Mouse (Mus musculus) liver, embryonic 11.5 days (tissue): Measurements from ENCODE around the gene Nsf. TPM values are rescaled to one million over a fixed set of nuclear protein-coding genes. Genes with fewer than 3 reads are reported as not detected.

Source experiments
- ATAC-seq: fragments of 200-750 bp; cut with Nextera tagmentation; replicated peaks from 2 replicates; pipeline ENCODE4 v1.8.0; 2017; ENCODE audit warnings: moderate number of reproducible peaks, mild to moderate bottlenecking, moderate TSS enrichment, moderate library complexity; ENCODE audit not compliant: low FRiP score
- DNase-seq: peaks from one replicate; pipeline ENCODE4 v3.0.0-alpha.2; 2017; ENCODE audit warnings: low spot score
- H3K27ac ChIP-seq: fragments of 300-500 bp; sonication (generic); 2 replicates; pipeline ENCODE4 v1.5.1; 2014; ENCODE audit warnings: mild to moderate bottlenecking, low read depth, low read length, control low read depth
- H3K27me3 ChIP-seq: fragments of 300-500 bp; sonication (generic); replicated peaks from 2 replicates; pipeline ENCODE4 v1.6.1; 2014; ENCODE audit warnings: low read length, mixed read lengths; ENCODE audit not compliant: control insufficient read depth, insufficient read depth
- H3K36me3 ChIP-seq: fragments of 300-500 bp; sonication (generic); 2 replicates; pipeline ENCODE4 v1.6.1; 2014; ENCODE audit warnings: mild to moderate bottlenecking, low read length, moderate library complexity, mixed read lengths; ENCODE audit not compliant: control insufficient read depth, insufficient read depth
- H3K4me1 ChIP-seq: fragments of 300-500 bp; sonication (generic); replicated peaks from 2 replicates; pipeline ENCODE4 v1.6.1; 2014; ENCODE audit warnings: low read length, mixed read lengths; ENCODE audit not compliant: control insufficient read depth, insufficient read depth
- H3K4me2 ChIP-seq: fragments of 300-500 bp; sonication (generic); 2 replicates; pipeline ENCODE4 v1.6.1; 2014; ENCODE audit warnings: mild to moderate bottlenecking, control low read depth, moderate library complexity
- H3K4me3 ChIP-seq: fragments of 300-500 bp; sonication (generic); 2 replicates; pipeline ENCODE4 v1.5.1; 2014; ENCODE audit warnings: low read depth, low read length, control low read depth
- H3K9ac ChIP-seq: fragments of 300-500 bp; sonication (generic); 2 replicates; pipeline ENCODE4 v1.6.1; 2014; ENCODE audit warnings: low read depth, low read length, control low read depth
- H3K9me3 ChIP-seq: fragments of 300-500 bp; sonication (generic); 2 replicates; pipeline ENCODE4 v1.6.1; 2016; ENCODE audit warnings: low read length, inconsistent platforms, mixed read lengths; ENCODE audit not compliant: control insufficient read depth
- WGBS: fragments of 180-500 bp; shearing (Covaris S2); extraction: QIAGEN DNeasy Blood & Tissue Kit; methylation state at CpG from one replicate; pipeline ENCODE4 v1.1.7; 2014; 5-methylcytosine and 5-hydroxymethylcytosine counted together
- polyA plus RNA-seq: library from polyadenylated mRNA; unstranded; fragments of >200 nt; fragmentation: Nextera tagmentation; extraction: Ambion mirVana; gene quantifications from 2 replicates; pipeline ENCODE4 v1.2.1, GENCODE M21; 2014

Gene Nsf
- polyA plus RNA-seq, 1 experiment from 2014 or later: 50.3 TPM

DNA sequence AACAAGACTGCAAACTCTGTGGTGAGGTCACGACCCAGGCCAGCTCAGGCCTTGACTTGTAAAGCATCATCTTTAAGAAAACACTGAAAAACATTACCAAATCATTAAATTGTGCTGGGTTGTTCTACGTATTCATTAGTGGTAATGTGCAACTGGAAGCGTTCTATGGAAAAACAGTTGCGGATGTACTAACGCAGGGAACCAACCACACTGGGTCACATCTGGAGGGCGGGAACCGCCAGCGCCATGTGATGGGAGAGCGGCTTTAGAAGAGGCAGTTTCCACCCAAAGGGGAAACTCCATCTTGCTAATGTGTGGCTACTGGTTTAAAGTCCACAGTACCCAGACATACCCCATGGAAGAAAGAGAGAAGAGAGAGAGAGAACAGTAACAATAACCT is 123.4 kb downstream of the Nsf start:
- DNase-seq: no peak
- Histone ChIP-seq H3K27ac (no peak overlapping the region), H3K4me3 (no peak overlapping the region), H3K4me1 (no peaks in the 10 kb centered on the region), H3K9me3 (no peaks in the 10 kb centered on the region), H3K27me3 (no peaks in the 10 kb centered on the region), H3K4me2 (no peak overlapping the region), H3K36me3 (0 out of 2 replicates have a peak, but pooled peaks cover 2% of the 10 kb centered on the region), H3K9ac (no peak overlapping the region)
- ATAC-seq: no peak
- WGBS: 91% methylated on average over 9 of the region's 9 CpGs

DNA sequence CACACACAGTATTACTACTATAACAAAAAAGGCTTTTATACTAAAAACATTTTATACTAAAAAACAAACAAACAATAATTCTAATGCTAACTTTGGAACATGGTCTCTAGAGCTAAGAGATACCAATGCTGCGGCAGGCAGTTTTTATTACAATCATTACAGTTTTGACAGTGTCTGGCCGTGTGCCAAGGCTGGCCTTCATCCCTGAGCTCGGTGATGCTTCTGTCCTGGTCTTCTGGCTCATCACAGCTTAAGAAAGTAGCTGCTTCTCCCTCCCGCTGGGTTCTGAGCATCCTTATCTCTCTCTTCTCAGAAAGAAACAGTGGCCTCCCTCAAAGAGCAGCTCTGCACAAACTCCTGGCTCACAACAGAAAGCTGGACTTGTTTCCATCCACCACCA is 123.9 kb downstream of the Nsf start:
- H3K27ac ChIP-seq: no peak overlapping the region
- H3K9ac ChIP-seq: no peak overlapping the region
- DNase-seq: no peak
- 61% methylated on average over 4 of the region's 4 CpGs for WGBS
- no peak overlapping the region for H3K4me2 ChIP-seq
- H3K27me3 ChIP-seq: no peaks in the 10 kb centered on the region
- H3K36me3 ChIP-seq: 0 out of 2 replicates have a peak, but pooled peaks cover 2% of the 10 kb centered on the region
- no peak for ATAC-seq
- no peaks in the 10 kb centered on the region for H3K9me3 ChIP-seq
- H3K4me3 ChIP-seq: no peak overlapping the region
- H3K4me1 ChIP-seq: no peaks in the 10 kb centered on the region

DNA sequence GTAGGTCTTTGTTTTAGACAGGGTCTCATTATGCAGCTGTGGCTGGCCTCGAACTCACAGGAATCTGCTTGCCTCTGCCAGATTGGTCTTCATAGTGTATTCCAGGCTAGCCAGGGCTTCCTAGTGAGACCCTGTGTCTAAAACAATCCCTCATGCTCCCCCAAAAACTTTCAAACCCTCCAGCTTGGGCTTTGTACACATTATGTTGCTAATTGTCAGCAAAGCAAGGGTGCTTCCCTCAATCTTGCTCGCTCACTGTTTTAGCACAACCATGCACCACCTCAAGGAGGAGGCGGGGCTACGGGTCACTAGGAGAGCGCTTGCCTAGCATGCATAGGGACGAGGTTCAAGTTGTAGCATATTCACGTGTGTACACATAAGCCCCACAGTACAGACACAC is 125.0 kb downstream of the Nsf start:
- H3K9ac ChIP-seq: no peak overlapping the region
- 81% methylated on average over 7 of the region's 7 CpGs for WGBS

DNA sequence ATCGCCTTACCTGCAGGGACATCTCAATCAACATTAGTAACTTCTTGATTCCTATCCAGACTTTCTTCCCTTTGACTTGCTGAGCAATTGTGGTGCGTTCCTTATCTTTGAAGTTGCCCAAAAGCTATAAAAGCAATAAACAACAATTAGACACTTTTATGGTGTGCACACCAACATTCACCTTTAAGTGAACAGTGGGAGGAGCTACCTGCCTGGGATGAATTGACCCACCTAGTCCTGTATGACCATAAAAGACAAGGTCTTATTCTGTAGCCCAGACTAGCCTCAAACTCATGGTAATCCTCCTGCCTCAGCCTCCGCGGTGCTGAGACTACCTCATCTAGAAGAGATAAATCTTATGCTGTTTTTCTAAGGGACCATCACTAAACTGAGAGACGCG is 126.7 kb downstream of the Nsf start:
- Histone ChIP-seq H3K27me3 (no peaks in the 10 kb centered on the region), H3K36me3 (peaks cover 4% of the 10 kb centered on the region; the same call in 1 of the 2 replicates), H3K4me1 (no peaks in the 10 kb centered on the region), H3K27ac (no peak overlapping the region), H3K9ac (no peak overlapping the region), H3K4me2 (no peak overlapping the region), H3K4me3 (no peak overlapping the region), H3K9me3 (no peaks in the 10 kb centered on the region)
- ATAC-seq: no peak
- WGBS: 96% methylated on average over 6 of the region's 6 CpGs
- no peak for DNase-seq

More for the DNA sequence above, 125.0 kb downstream of the Nsf start:
- no peak overlapping the region for H3K27ac ChIP-seq
- H3K4me3 ChIP-seq: no peak overlapping the region
- no peaks in the 10 kb centered on the region for H3K27me3 ChIP-seq
- H3K4me1 ChIP-seq: no peaks in the 10 kb centered on the region
- H3K36me3 ChIP-seq: 0 out of 2 replicates have a peak, but pooled peaks cover 2% of the 10 kb centered on the region
- DNase-seq (no peak), ATAC-seq (no peak)
- no peak overlapping the region for H3K4me2 ChIP-seq
- H3K9me3 ChIP-seq: no peaks in the 10 kb centered on the region

DNA sequence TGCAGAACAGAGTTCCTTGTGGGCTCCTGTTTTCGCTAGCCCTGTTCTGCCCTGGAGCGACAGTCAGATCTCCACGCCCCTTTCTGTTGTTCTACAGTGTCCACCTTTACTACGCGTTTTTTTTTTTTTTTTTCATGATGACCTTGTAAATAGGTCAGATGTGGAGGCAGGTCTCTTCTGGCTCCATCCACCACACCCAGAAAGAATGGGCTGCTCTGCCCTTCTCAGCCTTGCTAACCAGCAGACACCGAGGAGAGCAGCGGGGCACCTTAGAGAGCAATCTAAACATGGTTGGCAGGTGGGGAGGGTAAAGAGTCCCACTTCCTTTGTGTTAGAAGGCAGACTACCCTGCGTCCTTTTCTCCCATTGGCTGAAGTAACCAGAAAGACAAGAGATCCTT is 137.1 kb downstream of the Nsf start:
- 85% methylated on average over 8 of the region's 8 CpGs for WGBS
- H3K4me2 ChIP-seq: no peak overlapping the region

DNA sequence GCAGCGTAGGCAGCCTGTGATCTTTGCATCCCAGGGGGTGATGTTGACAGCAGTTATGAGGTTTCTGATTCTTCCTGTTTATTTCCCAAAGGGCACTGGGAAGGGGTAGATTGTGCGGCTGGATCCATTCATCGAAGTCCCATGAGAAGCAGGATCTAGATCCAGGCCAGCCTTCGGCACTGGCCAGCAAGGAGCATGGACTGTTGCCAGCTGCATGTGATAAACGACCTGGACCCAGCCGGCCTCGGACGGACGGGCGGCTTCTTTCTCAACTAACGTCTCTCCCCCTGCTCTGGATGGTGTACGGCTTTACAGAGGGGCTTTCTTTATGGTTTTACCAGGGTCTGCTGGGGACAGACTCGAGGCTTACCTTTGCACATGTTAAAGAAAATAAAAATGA is 137.9 kb downstream of the Nsf start:
- Histone ChIP-seq H3K27me3 (peaks cover 28% of the 10 kb centered on the region), H3K9me3 (no peaks in the 10 kb centered on the region), H3K4me2 (no peak overlapping the region), H3K36me3 (no peaks in the 10 kb centered on the region), H3K9ac (no peak overlapping the region), H3K4me1 (peaks cover 8% of the 10 kb centered on the region), H3K4me3 (no peak overlapping the region), H3K27ac (no peak overlapping the region)
- 70% methylated on average over 13 of the region's 13 CpGs for WGBS
- DNase-seq (no peak), ATAC-seq (no peak)

More for the DNA sequence above, 137.1 kb downstream of the Nsf start:
- H3K4me3 ChIP-seq: no peak overlapping the region
- peaks cover 8% of the 10 kb centered on the region for H3K4me1 ChIP-seq
- DNase-seq (no peak), ATAC-seq (no peak)
- H3K9ac ChIP-seq: no peak overlapping the region
- H3K27me3 ChIP-seq: peaks cover 21% of the 10 kb centered on the region
- H3K36me3 ChIP-seq: no peaks in the 10 kb centered on the region
- no peaks in the 10 kb centered on the region for H3K9me3 ChIP-seq
- no peak overlapping the region for H3K27ac ChIP-seq

DNA sequence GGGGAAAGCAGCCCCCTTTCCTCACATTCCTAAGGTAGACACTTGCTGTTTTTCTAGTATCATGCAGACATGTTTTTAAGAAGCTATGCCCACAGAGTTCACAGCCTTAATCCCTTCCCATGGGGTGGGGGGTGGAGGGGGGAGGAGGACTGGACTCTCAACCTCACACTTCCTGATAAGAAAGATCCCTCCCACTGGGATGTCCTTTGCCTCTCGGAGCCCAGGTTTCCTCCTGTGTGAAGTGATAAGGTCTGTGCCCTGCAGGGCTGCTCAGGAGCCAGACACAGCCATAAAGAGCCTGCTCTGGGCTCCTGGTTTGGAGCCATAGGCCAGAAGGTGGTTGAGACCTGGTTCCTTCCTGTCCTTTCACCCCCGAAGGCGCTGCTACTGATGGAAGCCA is 139.0 kb downstream of the Nsf start:
- 11% methylated on average over 3 of the region's 3 CpGs for WGBS
- no peak overlapping the region for H3K4me3 ChIP-seq
- H3K4me2 ChIP-seq: no peak overlapping the region
- no peak overlapping the region for H3K9ac ChIP-seq
- no peaks in the 10 kb centered on the region for H3K36me3 ChIP-seq
- H3K27me3 ChIP-seq: peaks cover 40% of the 10 kb centered on the region
- DNase-seq: no peak
- H3K4me1 ChIP-seq: peaks cover 11% of the 10 kb centered on the region
- peak; percentile 56 for ATAC-seq
- no peak overlapping the region for H3K27ac ChIP-seq
- no peaks in the 10 kb centered on the region for H3K9me3 ChIP-seq

DNA sequence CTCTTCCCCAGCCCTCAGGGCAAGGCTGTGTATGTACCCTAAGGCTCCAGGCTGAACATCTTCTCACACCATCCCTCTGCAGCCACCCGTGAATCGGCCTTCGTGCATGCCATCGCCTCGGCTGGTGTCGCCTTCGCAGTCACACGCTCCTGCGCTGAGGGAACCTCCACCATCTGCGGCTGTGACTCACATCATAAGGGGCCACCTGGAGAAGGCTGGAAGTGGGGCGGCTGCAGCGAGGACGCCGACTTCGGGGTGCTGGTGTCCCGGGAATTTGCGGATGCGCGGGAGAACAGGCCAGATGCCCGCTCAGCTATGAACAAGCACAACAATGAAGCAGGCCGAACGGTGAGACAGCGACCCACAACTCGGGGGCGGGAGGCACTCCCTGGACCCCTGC is 142.6 kb downstream of the Nsf start:
- Histone ChIP-seq H3K27me3 (peaks cover 75% of the 10 kb centered on the region), H3K4me3 (no peak overlapping the region), H3K9me3 (no peaks in the 10 kb centered on the region), H3K27ac (no peak overlapping the region), H3K4me1 (peaks cover 11% of the 10 kb centered on the region), H3K36me3 (no peaks in the 10 kb centered on the region), H3K9ac (no peak overlapping the region), H3K4me2 (no peak overlapping the region)
- no peak for DNase-seq
- 85% methylated on average over 25 of the region's 25 CpGs for WGBS
- ATAC-seq: no peak

DNA sequence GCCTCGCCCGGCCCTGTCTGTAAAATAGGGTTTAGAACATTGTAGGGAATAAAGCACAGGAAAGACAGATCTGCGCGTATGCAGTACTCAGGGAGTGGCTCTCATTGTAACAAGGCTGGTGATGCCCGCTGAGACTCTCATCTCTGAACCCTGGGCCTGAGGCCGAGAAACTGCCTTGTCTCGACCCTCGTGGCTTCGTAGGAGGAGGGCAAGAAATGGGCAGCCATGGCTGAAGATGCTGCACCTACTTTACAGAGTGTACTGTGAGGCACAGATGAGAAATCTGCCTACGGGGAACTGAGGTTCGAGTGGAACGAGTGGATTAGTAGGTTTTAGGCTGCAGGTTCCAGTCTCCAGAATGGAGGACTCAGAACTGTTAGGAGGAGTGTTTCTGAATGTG is 143.2 kb downstream of the Nsf start:
- DNase-seq (no peak), ATAC-seq (no peak)
- H3K27me3 ChIP-seq: peaks cover 76% of the 10 kb centered on the region
- H3K36me3 ChIP-seq: no peaks in the 10 kb centered on the region
- H3K9me3 ChIP-seq: no peaks in the 10 kb centered on the region
- peak overlapping the region; percentile 61 for H3K4me3 ChIP-seq
- H3K4me2 ChIP-seq: peak overlapping the region; percentile 94
- peaks cover 11% of the 10 kb centered on the region for H3K4me1 ChIP-seq
- 34% methylated on average over 12 of the region's 12 CpGs for WGBS
- no peak overlapping the region for H3K27ac ChIP-seq
- no peak overlapping the region for H3K9ac ChIP-seq
